Mouse (Mus musculus): ENCODE results near the gene Pdgfb. TPM values are rescaled to one million over a fixed set of nuclear protein-coding genes. Genes with fewer than 3 reads are reported as not detected.

Pdgfb gene
- total RNA-seq (2023), result 0.25 and 0.61 TPM in 2 replicates

GRCm38 (mm10) chr15:80014321-80015210 lies at the start of gene Pdgfb:
Pdgfb (minus strand) TSS chr15:80014977.

DNA sequence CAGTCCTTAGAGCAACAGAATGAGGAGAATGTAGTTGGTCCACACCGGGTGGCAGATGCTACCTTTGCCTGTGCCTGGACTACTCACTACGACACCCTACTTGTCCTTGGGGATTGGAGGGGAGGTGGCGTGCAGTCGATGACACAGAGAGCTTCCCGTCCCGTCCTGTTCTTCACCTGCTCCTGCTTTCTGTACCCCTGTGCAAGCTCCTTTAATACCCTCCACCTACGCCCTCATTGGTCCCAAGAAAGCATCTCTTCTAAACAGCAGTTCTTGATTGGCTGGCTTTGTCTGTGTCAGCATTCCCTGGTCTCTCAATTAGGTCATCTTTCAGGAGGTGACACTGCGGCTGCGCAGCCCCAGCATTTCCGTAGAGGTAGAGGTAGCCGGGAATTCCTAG lies 43.8 kb downstream of the Pdgfb start, which contains the start of gene Cbx7:
Gene Cbx7, minus strand, starts transcription at position 180 of the 400 bp plus-strand sequence.

Other genes with a start within 250 kb of the Pdgfb start
- gene Dnal4, start 237.1 kb downstream of the Pdgfb start, total RNA-seq (2023), result 8.1 and 8.8 TPM in 2 replicates
- 0.09 and 0.25 TPM in 2 replicates for gene Nptxr, start 210.2 kb downstream of the Pdgfb start, total RNA-seq (2023)
- not detected in 2 replicates for gene Npcd, start 180.7 kb downstream of the Pdgfb start, total RNA-seq (2023)
- gene Cbx6, start 180.3 kb downstream of the Pdgfb start, total RNA-seq (2023), result 2.2 and 2.3 TPM in 2 replicates
- 41.0 and 57.2 TPM in 2 replicates for gene Apobec3, start 123.3 kb downstream of the Pdgfb start, total RNA-seq (2023)
- 4.6 and 7.0 TPM in 2 replicates for gene Cbx7, start 43.9 kb downstream of the Pdgfb start, total RNA-seq (2023)
- 2.9 and 5.6 TPM in 2 replicates for gene Syngr1, start 76.4 kb upstream of the Pdgfb start, total RNA-seq (2023)
- 281 and 303 TPM in 2 replicates for gene Rpl3, start 76.9 kb upstream of the Pdgfb start, total RNA-seq (2023)
- gene Tab1, start 118.2 kb upstream of the Pdgfb start, total RNA-seq (2023), result 15.0 and 15.9 TPM in 2 replicates
- not detected in 2 replicates for gene Mgat3, start 158.7 kb upstream of the Pdgfb start, total RNA-seq (2023)
- gene Mief1, start 219.0 kb upstream of the Pdgfb start, total RNA-seq (2023), result 28.7 and 42.6 TPM in 2 replicates
- gene AC140267.1, start 220.9 kb upstream of the Pdgfb start, total RNA-seq (2023), result 16.3 TPM in 1 of 2 replicates, not detected in the other
- 508 and 512 TPM in 2 replicates for gene Atf4, start 240.2 kb upstream of the Pdgfb start, total RNA-seq (2023)
- gene Rps19bp1, start 249.3 kb upstream of the Pdgfb start, total RNA-seq (2023), result 12.9 and 15.0 TPM in 2 replicates